Mouse (Mus musculus) embryo, embryonic 9.5 days (tissue): Measurements from ENCODE around the gene Tead3.
"Not testable (repeated sequence)": the region's sequence is repeated elsewhere in the genome, so short reads cannot be mapped to it uniquely, and the experiment has no call there.

ENCODE experiments used
- DNase-seq: peaks from one replicate; pipeline ENCODE4 v3.0.0-alpha.2; 2017; ENCODE audit errors: extremely low spot score

Tead3 gene

GRCm38 (mm10) chr17:28360531-28361277 is 10.1 kb upstream of the Tead3 start:
- DNase-seq, result no peak

- DNase-seq, result not testable (repeated sequence)
These were observed 8.1 kb upstream of the Tead3 start for GRCm38 (mm10) chr17:28358576-28359261.

GRCm38 (mm10) chr17:28355871-28356270 is 5.3 kb upstream of the Tead3 start:
- DNase-seq, result no peak

- DNase-seq, result peak; percentile 51
These were observed 1.4 kb upstream of the Tead3 start for GRCm38 (mm10) chr17:28352018-28352417.

GRCm38 (mm10) chr17:28351353-28351890 is 805 bp upstream of the Tead3 start:
- DNase-seq, result no peak

GRCm38 (mm10) chr17:28349901-28350465 is 634 bp downstream of the Tead3 start:
- peak; percentile 58 for DNase-seq

- peak; percentile 48 for DNase-seq
These were observed 1.2 kb downstream of the Tead3 start for GRCm38 (mm10) chr17:28349264-28349880.

- DNase-seq, result no peak
These were observed 2.4 kb downstream of the Tead3 start for GRCm38 (mm10) chr17:28348211-28348610.

- DNase-seq, result no peak
These were observed 3.3 kb downstream of the Tead3 start for GRCm38 (mm10) chr17:28347327-28347726.

GRCm38 (mm10) chr17:28345882-28346281 is 4.7 kb downstream of the Tead3 start:
- no peak for DNase-seq

- DNase-seq, result peak; percentile 52
These were observed 5.3 kb downstream of the Tead3 start for GRCm38 (mm10) chr17:28345271-28345721.

- no peak for DNase-seq
These were observed 5.9 kb downstream of the Tead3 start for GRCm38 (mm10) chr17:28344670-28345069.

- DNase-seq, result no peak
These were observed 6.5 kb downstream of the Tead3 start for GRCm38 (mm10) chr17:28344050-28344607.

- DNase-seq, result peak; percentile 83
These were observed 9.5 kb downstream of the Tead3 start for GRCm38 (mm10) chr17:28341091-28341490.

- no peak for DNase-seq
These were observed 10.0 kb downstream of the Tead3 start for GRCm38 (mm10) chr17:28340578-28340977.

- no peak for DNase-seq
These were observed 13.1 kb downstream of the Tead3 start for GRCm38 (mm10) chr17:28337547-28337946.

GRCm38 (mm10) chr17:28335267-28335666 is 15.3 kb downstream of the Tead3 start:
- no peak for DNase-seq

- peak; percentile 45 for DNase-seq
These were observed 17.6 kb downstream of the Tead3 start for GRCm38 (mm10) chr17:28332915-28333546.

- DNase-seq, result peak; percentile 63
These were observed 18.3 kb downstream of the Tead3 start for GRCm38 (mm10) chr17:28332113-28332914.
